Mouse (Mus musculus) megakaryocyte, embryonic 14.5 days (primary cell): ENCODE data around the gene Olfr1432. TPM values are rescaled to one million over a fixed set of nuclear protein-coding genes. Genes with fewer than 3 reads are reported as not detected.
"Not testable (repeated sequence)": the region's sequence is repeated elsewhere in the genome, so short reads cannot be mapped to it uniquely, and the experiment has no call there.

ENCODE experiments used
- H3K27me3 ChIP-seq: replicated peaks from 2 replicates; pipeline ENCODE3; 2012; ENCODE audit warnings: inconsistent platforms
- H3K36me3 ChIP-seq: replicated peaks from 2 replicates; pipeline ENCODE3; 2012; ENCODE audit warnings: low read length, inconsistent platforms, mixed read lengths
- H3K4me1 ChIP-seq: 2 replicates; pipeline ENCODE4 v1.6.1; 2012; ENCODE audit warnings: inconsistent platforms
- H3K4me3 ChIP-seq: replicated peaks from 2 replicates; pipeline ENCODE3; 2012; ENCODE audit warnings: moderate library complexity, mild to moderate bottlenecking, inconsistent platforms
- H3K9me3 ChIP-seq: 2 replicates; pipeline ENCODE4 v1.6.1; 2012; ENCODE audit warnings: inconsistent platforms
- FLI1 ChIP-seq: IDR thresholded peaks from 2 replicates; pipeline ENCODE4 v1.6.1; 2012; ENCODE audit warnings: low read length, inconsistent platforms, mixed read lengths
- GATA1 ChIP-seq: IDR thresholded peaks from 3 replicates; pipeline ENCODE4 v1.6.1; 2012; ENCODE audit warnings: mixed read lengths, low read length, inconsistent platforms, borderline replicate concordance
- polyA plus RNA-seq: library from polyadenylated mRNA; stranded (reverse); fragments of >175 nt; gene quantifications from 2 replicates; pipeline ENCODE4 v1.2.3, GENCODE M21; 2012; ENCODE audit warnings: low replicate concordance; ENCODE audit not compliant: insufficient read depth

Gene Olfr1432
- polyA plus RNA-seq = not detected in 2 replicates

DNA sequence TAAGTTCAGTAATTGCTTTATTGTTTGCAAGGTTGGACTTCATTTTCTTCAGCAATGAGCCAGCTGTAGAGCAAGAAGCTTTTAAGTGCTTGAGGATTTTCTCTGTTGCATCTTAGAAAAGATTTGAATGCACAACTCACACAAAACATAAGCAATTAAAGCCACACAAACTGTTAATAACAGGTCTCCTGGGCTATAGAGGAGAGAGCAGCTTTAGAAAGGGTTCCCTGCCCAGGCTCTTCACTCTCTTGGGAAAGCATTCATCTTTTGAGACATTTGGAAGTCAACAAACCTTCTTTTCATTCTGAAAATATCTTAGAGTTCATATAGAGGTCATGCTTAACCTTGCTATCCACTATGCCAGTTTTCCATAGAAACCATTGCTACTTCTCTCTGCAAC, at the start of gene Olfr1432:
TSS of gene Olfr1432 (minus strand) at position 101 of the 400 bp plus-strand sequence.
- not testable (repeated sequence) for H3K27me3 ChIP-seq, H3K4me1 ChIP-seq, H3K9me3 ChIP-seq, H3K36me3 ChIP-seq, H3K4me3 ChIP-seq

DNA sequence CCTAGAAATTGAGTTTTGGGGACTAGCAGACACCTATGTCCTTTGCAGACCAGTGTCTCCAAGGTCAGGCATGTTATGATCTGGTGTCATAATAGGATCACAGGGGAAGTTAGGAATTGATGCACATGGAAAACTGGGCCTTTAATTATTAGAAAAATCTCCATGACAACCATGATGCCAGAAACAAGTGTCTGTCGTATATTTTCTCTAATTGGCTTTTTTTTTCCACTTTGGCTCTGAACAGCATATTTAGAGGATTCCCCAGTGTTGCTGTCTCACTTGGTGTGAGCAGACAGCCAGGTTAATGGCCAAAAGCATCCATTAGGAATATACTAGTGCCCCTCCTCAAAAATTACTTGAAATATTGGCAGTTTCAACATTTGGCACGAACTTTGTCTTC, 47.2 kb upstream of the Olfr1432 start, which contains the start of gene Olfr1434:
TSS of gene Olfr1434 (plus strand) at position 301 of the 400 bp plus-strand sequence.
- Histone ChIP-seq H3K4me1 (no peaks in the 10 kb centered on the region), H3K36me3 (no peaks in the 10 kb centered on the region), H3K27me3 (no peaks in the 10 kb centered on the region), H3K4me3 (peak within 1 kb of the TSS; percentile 3), H3K9me3 (no peaks in the 10 kb centered on the region)
- no peak for TF ChIP-seq FLI1
- TF ChIP-seq GATA1 = no peak

DNA sequence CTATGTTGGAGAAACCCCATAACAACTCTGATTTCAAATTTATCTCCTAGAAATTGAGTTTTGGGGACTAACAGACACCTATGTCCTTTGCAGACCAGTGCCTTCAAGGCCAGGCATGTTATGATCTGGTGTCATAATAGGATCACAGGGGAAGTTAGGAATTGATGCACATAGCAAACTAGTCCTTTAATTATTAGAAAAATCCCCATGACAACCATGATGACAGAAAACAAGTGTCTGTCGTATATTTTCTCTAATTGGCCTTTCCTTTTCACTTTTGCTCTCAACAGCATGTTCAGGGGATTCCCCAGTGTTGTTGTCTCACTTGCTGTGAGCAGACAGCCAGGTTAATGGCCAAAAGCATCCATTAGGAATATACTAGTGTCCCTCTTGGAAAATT, 28.3 kb upstream of the Olfr1432 start, which contains the start of gene Olfr235:
TSS of gene Olfr235 (plus strand) at position 301 of the 400 bp plus-strand sequence.
- Histone ChIP-seq H3K36me3 (no peaks in the 10 kb centered on the region), H3K9me3 (no peaks in the 10 kb centered on the region), H3K4me3 (no peak within 1 kb of the TSS), H3K4me1 (no peaks in the 10 kb centered on the region), H3K27me3 (no peaks in the 10 kb centered on the region)
- TF ChIP-seq FLI1 = no peak
- TF ChIP-seq GATA1 = no peak

DNA sequence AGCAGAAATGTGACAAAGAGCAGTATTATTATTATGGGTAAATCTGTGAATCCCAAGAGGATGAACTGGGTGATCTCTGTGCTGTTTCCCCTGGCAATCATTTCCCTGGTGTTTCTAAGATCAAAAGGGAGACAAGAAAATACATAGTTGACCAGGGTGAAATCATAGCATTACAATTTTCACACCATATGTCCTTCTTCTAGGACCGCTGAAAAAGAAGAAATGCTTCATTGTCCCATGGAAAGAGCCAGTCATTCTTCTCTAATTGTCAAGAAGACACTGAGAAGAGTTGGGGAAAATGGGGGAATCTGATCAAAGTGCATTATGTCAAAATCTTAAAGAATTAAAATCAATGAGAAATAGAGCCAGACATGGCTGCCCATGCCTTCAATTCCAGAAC, 9.2 kb upstream of the Olfr1432 start, which contains the start of gene Olfr262:
TSS of gene Olfr262 (minus strand) at position 101 of the 400 bp plus-strand sequence.
- Histone ChIP-seq H3K9me3 (no peaks in the 10 kb centered on the region), H3K4me3 (no peak within 1 kb of the TSS), H3K36me3 (no peaks in the 10 kb centered on the region), H3K27me3 (no peaks in the 10 kb centered on the region), H3K4me1 (no peaks in the 10 kb centered on the region)
- TF ChIP-seq FLI1 (no peak), GATA1 (no peak)

DNA sequence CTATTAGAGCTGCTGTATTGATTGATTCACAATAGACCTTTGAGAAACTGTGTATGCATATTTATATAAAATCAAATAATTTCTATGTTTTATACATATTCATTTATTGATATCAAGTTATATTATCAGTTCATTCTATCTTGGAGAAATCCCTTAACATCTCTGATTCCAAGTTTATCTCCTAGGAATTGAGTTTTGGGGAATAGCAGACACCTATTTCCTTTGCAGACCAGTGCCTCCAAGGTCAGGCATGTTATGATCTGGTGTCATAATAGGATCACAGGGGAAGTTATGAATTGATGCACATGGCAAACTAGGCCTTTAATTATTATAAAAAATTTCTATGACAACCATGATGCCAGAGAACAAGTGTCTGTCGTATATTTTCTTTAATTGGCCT, 32.1 kb downstream of the Olfr1432 start, which contains the start of gene Olfr1431:
TSS of gene Olfr1431 (plus strand) at position 301 of the 400 bp plus-strand sequence.
- Histone ChIP-seq H3K27me3 (no peaks in the 10 kb centered on the region), H3K4me3 (no peak within 1 kb of the TSS), H3K4me1 (no peaks in the 10 kb centered on the region), H3K36me3 (no peaks in the 10 kb centered on the region), H3K9me3 (no peaks in the 10 kb centered on the region)
- TF ChIP-seq FLI1 = no peak
- no peak for TF ChIP-seq GATA1

DNA sequence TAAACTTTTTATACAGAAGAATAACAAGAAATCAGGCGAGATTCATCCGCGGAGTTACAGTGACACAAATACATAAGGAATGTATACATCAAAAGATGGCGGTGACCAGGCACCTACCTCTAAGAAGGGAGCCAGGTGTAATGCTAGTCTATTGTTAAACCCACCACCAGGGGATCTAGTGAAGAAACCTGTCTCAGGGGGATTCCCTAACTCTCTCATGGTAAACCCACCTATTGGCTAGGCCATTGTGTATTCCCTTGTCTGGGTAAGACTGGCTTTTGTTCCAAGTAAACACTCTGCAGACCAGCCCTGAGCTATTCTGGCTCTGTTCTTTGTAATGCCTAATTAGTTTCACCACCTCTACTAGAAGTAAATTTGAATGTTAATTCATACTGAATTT, 33.3 kb downstream of the Olfr1432 start:
- H3K4me1 ChIP-seq, H3K9me3 ChIP-seq, H3K4me3 ChIP-seq, H3K36me3 ChIP-seq, H3K27me3 ChIP-seq: not testable (repeated sequence)

Other genes with a start within 250 kb of the Olfr1432 start
- not detected in 2 replicates for gene Olfr1423, start 191.3 kb downstream of the Olfr1432 start, polyA plus RNA-seq
- gene Olfr1424, start 169.9 kb downstream of the Olfr1432 start, polyA plus RNA-seq = not detected in 2 replicates
- not detected in 2 replicates for gene Olfr1425, start 154.9 kb downstream of the Olfr1432 start, polyA plus RNA-seq
- not detected in 2 replicates for gene Olfr1426, start 140.6 kb downstream of the Olfr1432 start, polyA plus RNA-seq
- not detected in 2 replicates for gene Olfr1427, start 129.3 kb downstream of the Olfr1432 start, polyA plus RNA-seq
- not detected in 2 replicates for gene Olfr1428, start 116.7 kb downstream of the Olfr1432 start, polyA plus RNA-seq
- gene Olfr76, start 109.4 kb downstream of the Olfr1432 start, polyA plus RNA-seq = not detected in 2 replicates
- not detected in 2 replicates for gene Olfr1555-ps1, start 62.5 kb downstream of the Olfr1432 start, polyA plus RNA-seq
- not detected in 2 replicates for gene Olfr1431, start 32.0 kb downstream of the Olfr1432 start, polyA plus RNA-seq
- gene Olfr262, start 9.1 kb upstream of the Olfr1432 start, polyA plus RNA-seq = not detected in 2 replicates
- gene Olfr235, start 28.4 kb upstream of the Olfr1432 start, polyA plus RNA-seq = not detected in 2 replicates
- not detected in 2 replicates for gene Olfr1434, start 47.3 kb upstream of the Olfr1432 start, polyA plus RNA-seq
- not detected in 2 replicates for gene Olfr1436, start 66.5 kb upstream of the Olfr1432 start, polyA plus RNA-seq
- gene Olfr1437, start 92.5 kb upstream of the Olfr1432 start, polyA plus RNA-seq = not detected in 2 replicates
- not detected in 2 replicates for gene Olfr1438-ps1, start 103.3 kb upstream of the Olfr1432 start, polyA plus RNA-seq
- not detected in 2 replicates for gene Olfr1440, start 154.7 kb upstream of the Olfr1432 start, polyA plus RNA-seq
- gene Olfr1441, start 184.8 kb upstream of the Olfr1432 start, polyA plus RNA-seq = not detected in 2 replicates
- gene Pfpl, start 195.3 kb upstream of the Olfr1432 start, polyA plus RNA-seq = not detected in 2 replicates
- gene Mpeg1, start 228.2 kb upstream of the Olfr1432 start, polyA plus RNA-seq = 6.5 TPM in 1 of 2 replicates, not detected in the other